Mouse (Mus musculus) embryonic stem cell, embryonic (primary cell): Measurements from ENCODE around the gene AI182371.

Experiments
- CTCF ChIA-PET, 4 experiments: fragments of 300-600 bp in 2 of 4; fragments of 350-600 bp in 2 of 4; sonication (Branson Sonifier 250); formaldehyde crosslinking; loops; one replicate each; lab custom pipeline; 2022; ENCODE audit warnings: inconsistent platforms in 2 of 4; lab: Charles Lee
- POLR2A ChIA-PET, 4 experiments: fragments of 300-600 bp in 2 of 4; fragments of 350-600 bp in 2 of 4; sonication (Branson Sonifier 250); formaldehyde crosslinking; loops; one replicate each; lab custom pipeline; 2022; ENCODE audit warnings: antibody characterized with exemption in 4 of 4, inconsistent platforms in 1 of 4; lab: Charles Lee

The AI182371 gene

GRCm38 (mm10) chr2:35101443-35101842 is at the start of gene AI182371:
AI182371 (minus strand) TSS chr2:35101543.
- CTCF ChIA-PET = no interaction called here
- POLR2A ChIA-PET = interaction anchor here in 2 of 4 experiments (0.9 to 5.0 kb wide), 6 partner anchors 7 to 231 kb away, joined by 3 to 18 read pairs (median 4); partner anchors contain the start of gene Cntrl (in 2 of the 2)

GRCm38 (mm10) chr2:35148806-35149205 is 47.5 kb upstream of the AI182371 start:
- POLR2A ChIA-PET = interaction anchor here in 3 of 4 experiments (0.6 to 2.2 kb wide), 4 partner anchors 16 to 377 kb away, joined by 3 to 7 read pairs (median 3); partner anchors contain the start of gene Hspa5 (in 2 of the 3)

GRCm38 (mm10) chr2:35141673-35142072 is 40.3 kb upstream of the AI182371 start:
- ChIA-PET POLR2A (interaction anchor here in 2 of 4 experiments (0.6 to 0.7 kb wide), 2 partner anchors 10 to 74 kb away, joined by 3 read pairs; no protein-coding TSS in a partner anchor), CTCF (no interaction called here)

More at GRCm38 (mm10) chr2:35148806-35149205, 47.5 kb upstream of the AI182371 start:
- CTCF ChIA-PET = interaction anchor here in 1 of 4 experiments (0.7 kb wide), 1 partner anchor 18 kb away, joined by 3 read pairs; no protein-coding TSS in a partner anchor

GRCm38 (mm10) chr2:35138576-35138975 is 37.2 kb upstream of the AI182371 start:
- POLR2A ChIA-PET = no interaction called here
- CTCF ChIA-PET = no interaction called here

GRCm38 (mm10) chr2:35133891-35134290 is 32.5 kb upstream of the AI182371 start:
- ChIA-PET CTCF (no interaction called here), POLR2A (interaction anchor here in 2 of 4 experiments (2.7 to 3.8 kb wide), 3 partner anchors 16 to 363 kb away, joined by 7 to 44 read pairs (median 27); partner anchors contain the start of genes Cntrl (in 1 of the 2) and Hspa5 (in 1 of the 2))

GRCm38 (mm10) chr2:35132662-35133055 is 31.3 kb upstream of the AI182371 start:
- POLR2A ChIA-PET = interaction anchor here (0.7 to 3.8 kb wide), 49 partner anchors 9 to 461 kb away, joined by 3 to 44 read pairs (median 4); partner anchors contain the start of genes Cntrl (in 4 of the 4), Hspa5 (in 3 of the 4), Rabepk (in 2 of the 4) and Fbxw2 (in 1 of the 4)
- CTCF ChIA-PET = interaction anchor here in 3 of 4 experiments (0.6 to 2.0 kb wide), 4 partner anchors 21 to 265 kb away, joined by 3 to 9 read pairs (median 6); partner anchors contain the start of genes Cntrl (in 2 of the 3) and 4930402F06Rik (in 1 of the 3)

- POLR2A ChIA-PET = interaction anchor here (0.5 to 3.8 kb wide), 64 partner anchors 9 to 973 kb away, joined by 3 to 44 read pairs (median 4); partner anchors contain the start of genes Cntrl (in 4 of the 4), Hspa5 (in 3 of the 4), Rabepk (in 2 of the 4) and Fbxw2 (in 1 of the 4)
- CTCF ChIA-PET = interaction anchor here in 2 of 4 experiments (0.6 to 2.0 kb wide), 4 partner anchors 23 to 1233 kb away, joined by 3 to 9 read pairs (median 6); partner anchors contain the start of genes Cntrl (in 2 of the 2) and 4930402F06Rik (in 1 of the 2)
Measured at GRCm38 (mm10) chr2:35131991-35132661, 30.8 kb upstream of the AI182371 start.

GRCm38 (mm10) chr2:35131491-35131890 is 30.1 kb upstream of the AI182371 start:
- ChIA-PET CTCF (interaction anchor here in 2 of 4 experiments (0.6 to 2.0 kb wide), 4 partner anchors 22 to 1233 kb away, joined by 3 to 9 read pairs (median 6); partner anchors contain the start of genes Cntrl (in 2 of the 2) and 4930402F06Rik (in 1 of the 2)), POLR2A (interaction anchor here (0.5 to 3.8 kb wide), 55 partner anchors 8 to 973 kb away, joined by 3 to 44 read pairs (median 4); partner anchors contain the start of genes Cntrl (in 4 of the 4), Hspa5 (in 2 of the 4), Rabepk (in 2 of the 4) and Fbxw2 (in 1 of the 4))

- CTCF ChIA-PET = interaction anchor here in 3 of 4 experiments (0.7 to 1.0 kb wide), 3 partner anchors 15 to 342 kb away, joined by 3 read pairs; partner anchors contain the start of gene Cntrl (in 1 of the 3)
- POLR2A ChIA-PET = interaction anchor here in 2 of 4 experiments (0.6 to 1.0 kb wide), 3 partner anchors 15 to 336 kb away, joined by 3 read pairs; partner anchors contain the start of genes Cntrl (in 1 of the 2) and Rabepk (in 1 of the 2)
Measured at GRCm38 (mm10) chr2:35124716-35125115, 23.4 kb upstream of the AI182371 start.

- POLR2A ChIA-PET = interaction anchor here in 2 of 4 experiments (1.0 to 6.2 kb wide), 9 partner anchors 10 to 339 kb away, joined by 3 to 69 read pairs (median 4); partner anchors contain the start of genes AI182371 (in 1 of the 2) and Hspa5 (in 1 of the 2)
- CTCF ChIA-PET = no interaction called here
Measured at GRCm38 (mm10) chr2:35110521-35110920, 9.2 kb upstream of the AI182371 start.

GRCm38 (mm10) chr2:35109924-35110304 is 8.6 kb upstream of the AI182371 start:
- ChIA-PET CTCF (interaction anchor here in 2 of 4 experiments (0.7 to 3.7 kb wide), 12 partner anchors 14 to 439 kb away, joined by 3 to 19 read pairs (median 4); partner anchors contain the start of gene Fbxw2 (in 1 of the 2)), POLR2A (interaction anchor here (0.6 to 6.2 kb wide), 44 partner anchors 9 to 464 kb away, joined by 3 to 69 read pairs (median 5); partner anchors contain the start of genes AI182371 (in 2 of the 4), Hspa5 (in 2 of the 4), Fbxw2 (in 1 of the 4) and Gapvd1 (in 1 of the 4))

- POLR2A ChIA-PET = interaction anchor here (0.6 to 6.2 kb wide), 73 partner anchors 9 to 464 kb away, joined by 3 to 69 read pairs (median 4); partner anchors contain the start of genes Hspa5 (in 3 of the 4), AI182371 (in 2 of the 4), Fbxw2 (in 2 of the 4) and Gapvd1 (in 1 of the 4)
- CTCF ChIA-PET = interaction anchor here (0.5 to 3.7 kb wide), 25 partner anchors 8 to 438 kb away, joined by 3 to 19 read pairs (median 5); partner anchors contain the start of genes Fbxw2 (in 2 of the 4) and Rabepk (in 1 of the 4)
Measured at GRCm38 (mm10) chr2:35109141-35109923, 8.0 kb upstream of the AI182371 start, which contains the start of gene Cntrl. Cntrl (plus strand) TSS chr2:35109492.

- ChIA-PET POLR2A (interaction anchor here (0.5 to 6.2 kb wide), 73 partner anchors 8 to 859 kb away, joined by 3 to 69 read pairs (median 4); partner anchors contain the start of genes Hspa5 (in 3 of the 4), AI182371 (in 2 of the 4), Fbxw2 (in 2 of the 4) and Gapvd1 (in 1 of the 4)), CTCF (interaction anchor here (0.5 to 3.7 kb wide), 30 partner anchors 8 to 438 kb away, joined by 3 to 19 read pairs (median 4); partner anchors contain the start of genes Fbxw2 (in 2 of the 4) and Rabepk (in 1 of the 4))
Measured at GRCm38 (mm10) chr2:35108712-35109111, 7.4 kb upstream of the AI182371 start.

GRCm38 (mm10) chr2:35107984-35108635 is 6.8 kb upstream of the AI182371 start:
- POLR2A ChIA-PET = interaction anchor here in 3 of 4 experiments (0.5 to 6.2 kb wide), 41 partner anchors 9 to 859 kb away, joined by 3 to 69 read pairs (median 5); partner anchors contain the start of genes Fbxw2 (in 2 of the 3), AI182371 (in 1 of the 3), Gsn (in 1 of the 3) and Hspa5 (in 1 of the 3)
- CTCF ChIA-PET = interaction anchor here (0.6 to 3.7 kb wide), 25 partner anchors 8 to 1426 kb away, joined by 3 to 19 read pairs (median 5); partner anchors contain the start of genes Fbxw2 (in 2 of the 4) and Rabepk (in 1 of the 4)

GRCm38 (mm10) chr2:35104843-35105242 is 3.5 kb upstream of the AI182371 start:
- CTCF ChIA-PET = interaction anchor here in 2 of 4 experiments (0.6 kb wide), 2 partner anchors 213 to 993 kb away, joined by 3 to 4 read pairs; no protein-coding TSS in a partner anchor
- POLR2A ChIA-PET = interaction anchor here in 1 of 4 experiments (0.5 to 1.3 kb wide), 2 partner anchors 38 to 744 kb away, joined by 3 read pairs; no protein-coding TSS in a partner anchor
